Mouse (Mus musculus) stomach, postnatal 0 days (tissue): ENCODE measurements around the gene Glb1l.

Experiments used
- CTCF ChIP-seq: IDR thresholded peaks from 2 replicates; pipeline ENCODE4 v1.5.1; 2016; ENCODE audit warnings: antibody characterized with exemption, low read depth, mild to moderate bottlenecking, moderate library complexity
- EP300 ChIP-seq: optimal IDR thresholded peaks from 2 replicates; pipeline ENCODE3; 2016; ENCODE audit warnings: antibody characterized with exemption

DNA sequence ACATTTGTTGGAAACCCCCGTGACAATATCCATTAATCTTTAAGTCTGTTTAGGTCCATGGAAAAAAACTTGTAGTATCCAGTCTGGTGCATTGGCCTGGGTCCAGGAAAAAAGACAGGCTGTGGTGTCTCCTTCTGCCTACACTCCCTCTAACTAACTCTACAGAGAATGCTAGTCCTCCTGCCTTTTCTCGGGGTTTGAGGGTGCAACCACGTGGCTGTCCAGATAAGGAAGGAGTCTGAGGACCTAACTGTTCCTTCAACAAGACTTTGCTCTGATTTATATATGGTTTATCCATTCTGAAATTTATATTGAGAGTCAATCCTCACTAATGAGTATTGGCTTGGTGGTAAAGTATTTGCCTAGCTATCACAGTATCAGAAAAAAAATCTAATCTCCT lies 54.8 kb downstream of the Glb1l start:
- TF ChIP-seq CTCF (no peak), EP300 (no peak)
